Mouse (Mus musculus) left cerebral cortex, postnatal 14 days (tissue): ENCODE results near the gene 4930564D02Rik. TPM values are rescaled to one million over a fixed set of nuclear protein-coding genes. Genes with fewer than 3 reads are reported as not detected.
A peak's percentile ranks its signal among the peaks of the same experiment; 100 is the strongest.

Experiments used
- DNase-seq, 2 experiments: peaks; one replicate each; pipeline ENCODE4 v3.0.0; 2021 to 2022; ENCODE audit warnings: low spot score in 2 of 2, mixed read lengths in 1 of 2
- intact Hi-C: fragments of 180-260 bp; cut with DNase I; formaldehyde crosslinking; loops from one replicate; pipeline ENCODE4 v1.15.1; 2025
- total RNA-seq, 2 experiments: library from RNA; stranded (reverse); gene quantifications; 2 replicates each; pipeline ENCODE4 v1.2.3; 2021

The 4930564D02Rik gene
- total RNA-seq, 2 experiments from 2014 or later: not detected

DNA sequence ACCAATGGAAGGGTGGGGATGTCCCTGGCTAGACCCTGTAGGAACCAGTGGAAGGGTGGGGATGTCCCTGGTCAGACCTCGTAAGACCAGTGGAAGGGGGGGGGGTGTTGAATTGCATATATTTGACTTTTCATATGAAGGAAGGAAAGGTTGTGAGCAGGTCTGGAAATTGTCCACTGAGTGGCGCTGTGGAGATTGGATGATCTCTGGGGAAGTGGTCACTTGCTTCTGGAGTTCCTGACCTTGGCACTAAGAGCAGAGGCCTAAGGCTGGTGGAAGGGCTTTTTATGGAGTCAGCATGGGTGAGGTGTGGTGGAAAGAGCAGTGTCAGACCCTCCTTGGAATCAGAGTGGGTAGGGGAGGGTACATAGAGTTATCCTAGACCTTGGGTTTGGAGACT lies 27.8 kb downstream of the 4930564D02Rik start:
- no peak for DNase-seq
- intact Hi-C loops: no loop called here

DNA sequence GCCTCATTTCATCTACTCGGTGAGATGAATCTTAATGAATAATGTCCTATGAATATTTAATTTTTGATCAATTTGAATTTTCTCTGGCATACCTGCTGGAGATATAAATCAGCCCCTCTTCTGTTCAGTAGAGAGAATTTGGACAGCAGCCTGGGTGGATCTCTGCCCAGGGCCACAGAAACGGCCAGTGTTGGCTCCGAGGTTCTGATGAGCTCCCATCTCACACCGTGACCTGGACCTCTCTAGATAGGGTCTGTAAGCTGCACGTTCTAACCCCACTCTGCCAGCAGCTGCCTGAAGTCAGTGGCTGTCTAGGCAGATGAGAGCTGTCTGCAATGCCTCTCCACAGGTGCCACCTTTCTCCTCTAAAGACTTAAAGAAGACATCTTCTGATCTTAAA lies 28.4 kb downstream of the 4930564D02Rik start:
- intact Hi-C loops: no loop called here
- DNase-seq: no peak

DNA sequence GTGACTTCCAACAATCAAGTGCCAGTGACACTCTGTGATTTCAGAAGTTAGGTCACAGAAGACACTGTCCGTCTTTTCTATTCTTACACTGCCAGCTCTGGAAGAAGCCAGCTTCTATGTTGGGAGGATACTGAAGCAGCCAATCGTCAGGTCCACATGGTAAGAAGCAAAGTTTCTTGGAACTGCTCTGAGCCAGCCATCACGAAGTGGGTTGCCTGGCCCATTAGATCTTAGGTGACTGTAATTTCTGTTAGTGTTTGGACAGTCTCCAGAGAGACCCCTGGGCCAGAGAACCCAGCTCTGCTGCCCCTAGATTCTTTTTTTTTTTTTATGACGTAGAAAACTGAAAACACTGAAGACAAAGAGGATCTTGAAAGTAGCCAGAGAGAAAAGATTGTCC lies 30.9 kb downstream of the 4930564D02Rik start:
- intact Hi-C loops: no loop called here
- DNase-seq: no peak

DNA sequence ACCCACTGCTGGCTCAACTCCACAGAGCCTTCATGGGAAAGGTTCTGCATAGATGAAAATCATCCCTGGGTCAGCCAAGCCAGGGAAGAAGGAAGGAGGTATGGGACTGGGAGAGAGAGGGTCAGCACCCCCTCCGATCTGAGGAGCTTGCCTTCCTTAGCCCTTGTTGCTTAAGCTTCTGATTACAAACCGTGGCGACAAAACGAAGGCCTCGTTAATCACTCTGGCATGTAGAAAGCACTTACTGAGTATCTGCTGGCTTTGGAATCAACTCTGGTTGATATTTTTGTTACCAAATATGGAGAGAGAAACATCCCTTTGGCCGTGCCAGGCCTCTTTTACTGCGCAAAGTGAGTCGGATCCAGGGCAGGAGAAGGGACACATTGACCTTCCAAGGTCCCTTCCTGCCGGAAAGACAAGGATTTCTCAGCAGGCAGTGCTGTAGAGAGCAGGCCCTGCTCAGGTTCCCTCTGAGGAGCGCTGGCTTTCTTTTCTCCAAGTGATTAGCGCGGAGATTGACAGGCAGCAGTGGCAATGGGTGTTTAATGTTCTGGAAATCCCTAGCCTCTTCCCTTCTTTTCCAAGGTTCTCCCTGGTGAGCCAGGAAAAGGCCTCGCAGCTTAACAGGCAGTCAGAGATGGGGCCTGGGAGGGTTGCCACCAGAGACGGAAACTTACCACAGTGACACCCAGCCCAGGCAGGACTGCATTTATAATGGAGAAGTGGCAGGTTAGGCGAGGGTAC lies 33.1 kb downstream of the 4930564D02Rik start:
- DNase-seq: no peak
- intact Hi-C loops: no loop called here

DNA sequence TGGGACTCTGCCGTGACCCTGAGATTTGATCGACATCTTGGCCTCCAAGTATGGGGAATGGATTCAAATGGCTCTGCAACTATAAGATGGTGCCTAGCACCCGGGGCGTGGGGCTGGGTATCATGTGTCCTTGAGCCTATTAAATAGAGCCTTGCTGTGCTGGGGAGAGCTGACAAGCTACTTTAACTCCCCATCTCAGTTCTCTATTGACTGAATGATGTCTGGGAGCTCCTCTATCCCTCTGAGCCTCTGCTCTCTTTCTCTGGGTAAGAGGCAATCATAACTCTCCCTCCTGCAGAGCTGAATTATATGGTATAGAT lies 33.6 kb downstream of the 4930564D02Rik start:
- intact Hi-C loops: no loop called here
- DNase-seq: no peak

DNA sequence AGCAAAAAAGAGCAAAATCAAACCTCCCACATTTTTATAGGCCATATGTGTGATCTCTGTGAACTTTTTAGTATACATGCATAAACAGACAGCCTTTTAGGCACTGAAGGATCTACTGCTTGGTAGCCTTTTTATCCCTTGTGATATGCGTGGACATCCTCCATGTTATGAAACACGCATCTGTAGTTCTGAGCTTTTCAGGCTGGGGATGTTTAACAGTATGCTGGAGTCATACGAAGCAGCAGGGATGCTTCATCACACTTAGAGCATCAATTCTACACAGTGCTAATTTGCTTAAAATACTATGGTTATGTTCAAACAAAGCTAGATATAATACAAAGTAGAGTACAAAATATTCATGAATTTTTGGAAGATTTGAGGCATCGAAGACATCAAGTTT lies 39.2 kb downstream of the 4930564D02Rik start:
- intact Hi-C loops: no loop called here
- DNase-seq: peak in 1 of 2 experiments; percentile 29

DNA sequence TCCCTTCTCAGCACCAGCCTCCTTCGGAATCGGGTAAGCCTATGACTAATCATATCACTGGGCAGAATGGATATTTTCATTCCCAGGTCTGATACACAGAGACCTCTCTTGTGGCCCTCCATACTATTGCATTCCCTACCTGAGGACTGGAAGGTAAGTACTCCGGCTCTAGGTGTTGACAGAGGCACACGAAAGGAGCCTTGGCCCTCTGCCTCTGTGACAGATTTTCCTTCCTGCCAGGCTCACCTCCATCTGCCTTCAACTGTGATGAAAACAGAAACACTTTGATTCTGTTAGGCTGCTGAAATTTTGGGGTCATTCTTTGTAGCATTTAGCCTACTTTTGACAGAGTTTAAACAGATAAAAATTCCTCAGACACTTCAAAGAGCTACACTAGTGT lies 47.2 kb downstream of the 4930564D02Rik start:
- no peak for DNase-seq
- intact Hi-C loops: no loop called here

DNA sequence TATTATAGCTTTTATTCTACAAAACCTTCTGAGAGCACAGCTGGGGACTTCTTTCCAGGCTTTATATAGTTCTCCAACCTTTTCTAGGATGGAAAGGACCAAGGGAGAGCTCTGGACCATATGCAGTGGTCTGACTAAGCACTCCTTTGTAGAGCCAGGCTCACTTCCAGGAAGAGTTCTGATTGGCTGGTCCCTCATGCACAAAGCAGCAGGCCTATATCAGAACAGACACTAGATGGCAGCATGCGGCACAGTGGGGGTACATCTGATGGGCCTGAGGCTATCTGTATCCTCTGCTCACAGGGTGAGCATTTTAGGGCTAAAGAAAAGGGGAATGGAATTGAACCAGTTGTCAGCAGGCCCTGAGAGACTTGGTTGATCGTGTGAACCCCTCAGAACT lies 47.6 kb downstream of the 4930564D02Rik start:
- intact Hi-C loops: no loop called here
- DNase-seq: peak; percentile 83 to 88

DNA sequence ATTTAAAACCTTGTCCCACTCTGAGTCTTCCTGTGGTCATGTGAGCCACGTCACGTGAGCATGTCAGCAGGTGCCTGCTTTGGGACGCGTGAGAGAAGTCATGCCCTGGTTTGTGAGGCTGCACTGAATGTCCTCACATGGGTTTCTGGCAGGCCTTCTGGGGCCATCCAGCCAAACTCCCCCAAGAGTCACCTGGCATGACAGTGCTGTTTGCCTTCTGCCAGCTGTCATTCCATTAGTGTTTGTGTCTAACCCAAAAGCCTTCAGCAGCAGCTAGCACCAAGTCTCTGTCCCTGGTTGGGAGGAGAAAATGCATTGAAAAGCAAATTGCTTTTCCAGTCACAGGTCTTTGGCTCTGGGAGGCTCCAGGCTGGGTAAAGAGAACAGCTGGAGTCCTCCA lies 50.0 kb downstream of the 4930564D02Rik start:
- intact Hi-C loops: loop anchor here (5.0 kb wide), 1 partner anchor 51 kb away; no protein-coding TSS in a partner anchor
- DNase-seq: no peak

DNA sequence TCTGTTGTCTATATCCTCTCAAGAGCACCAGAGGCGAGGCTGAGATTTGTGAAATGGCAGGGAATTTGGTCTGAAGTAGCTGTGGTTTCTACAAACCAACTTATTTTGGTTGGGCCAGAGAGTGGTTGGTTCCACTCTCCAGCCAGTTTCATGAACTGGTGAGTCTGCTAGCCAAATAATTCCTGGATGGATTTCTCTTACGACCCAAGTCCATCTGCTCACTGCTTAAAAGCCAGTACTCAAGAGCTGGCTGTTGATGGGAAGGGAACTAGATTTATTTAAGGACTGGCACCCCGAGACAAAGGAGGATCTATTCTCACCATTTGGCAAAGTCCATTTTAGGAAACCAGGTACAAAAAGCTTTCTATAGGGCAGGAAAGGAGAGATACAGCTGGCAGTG lies 57.1 kb downstream of the 4930564D02Rik start:
- DNase-seq: no peak
- intact Hi-C loops: no loop called here

DNA sequence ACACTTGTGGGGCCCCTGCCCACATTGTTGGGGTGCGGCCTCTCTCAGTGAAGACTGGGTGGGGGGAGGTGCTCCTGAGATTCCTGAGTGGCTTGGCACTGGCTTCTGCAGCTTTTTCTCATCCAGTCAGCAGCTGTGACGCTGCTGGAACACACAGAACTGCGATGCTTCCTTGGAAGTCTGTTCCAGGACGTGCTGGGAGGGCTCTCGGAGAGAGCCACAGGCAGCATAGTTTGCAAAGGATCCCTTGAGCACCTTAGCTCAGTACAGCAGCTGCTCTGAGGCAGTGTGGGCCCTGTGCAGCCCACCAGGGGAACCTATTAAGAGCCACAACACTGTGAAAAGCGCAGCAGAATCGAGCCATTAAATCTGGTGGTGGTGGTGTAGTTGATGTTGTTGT lies 61.2 kb downstream of the 4930564D02Rik start:
- peak in 1 of 2 experiments; percentile 19 for DNase-seq
- intact Hi-C loops: no loop called here

Other genes with a start within 250 kb of the 4930564D02Rik start
- 10 to 100 TPM in 1 of 2 experiments, 1 to 10 TPM in 1; 8.9 to 12.1 TPM for gene Mov10, start 248.3 kb upstream of the 4930564D02Rik start, total RNA-seq
- gene St7l, start 202.8 kb upstream of the 4930564D02Rik start, total RNA-seq: 10 to 100 TPM; 31.7 to 33.7 TPM
- 10 to 100 TPM; 35.8 to 43.4 TPM for gene Capza1, start 202.3 kb upstream of the 4930564D02Rik start, total RNA-seq
- gene Wnt2b, start 104.9 kb upstream of the 4930564D02Rik start, total RNA-seq: 1 to 10 TPM; 2.5 to 3.4 TPM
- 10 to 100 TPM; 28.3 to 31.0 TPM for gene Cttnbp2nl, start 13.7 kb upstream of the 4930564D02Rik start, total RNA-seq